Mouse (Mus musculus) adrenal gland, postnatal 14 days (tissue): ENCODE measurements around the gene Krtap31-1. TPM values are rescaled to one million over a fixed set of nuclear protein-coding genes. Genes with fewer than 3 reads are reported as not detected.
"Not testable (repeated sequence)": the region's sequence is repeated elsewhere in the genome, so short reads cannot be mapped to it uniquely, and the experiment has no call there.

Experiments used
- DNase-seq: peaks from one replicate; pipeline ENCODE4 v3.0.0; 2021; ENCODE audit warnings: mixed read lengths
- long read RNA-seq, 2 experiments: library from polyadenylated mRNA; stranded (forward); transcript quantifications; one replicate each; pipeline ENCODE4 v2.0.0; 2021
- total RNA-seq: library from RNA; stranded (reverse); gene quantifications from 2 replicates; pipeline ENCODE4 v1.2.3, GENCODE M21; 2021

Krtap31-1 gene
- total RNA-seq: not detected in 2 replicates
- long read RNA-seq, experiment 1: 0 reads
- long read RNA-seq, experiment 2: 0 reads

GRCm38 (mm10) chr11:99907620-99908019 lies at the start of gene Krtap31-1:
Krtap31-1 (plus strand) TSS chr11:99907920.
- DNase-seq: no peak

DNA sequence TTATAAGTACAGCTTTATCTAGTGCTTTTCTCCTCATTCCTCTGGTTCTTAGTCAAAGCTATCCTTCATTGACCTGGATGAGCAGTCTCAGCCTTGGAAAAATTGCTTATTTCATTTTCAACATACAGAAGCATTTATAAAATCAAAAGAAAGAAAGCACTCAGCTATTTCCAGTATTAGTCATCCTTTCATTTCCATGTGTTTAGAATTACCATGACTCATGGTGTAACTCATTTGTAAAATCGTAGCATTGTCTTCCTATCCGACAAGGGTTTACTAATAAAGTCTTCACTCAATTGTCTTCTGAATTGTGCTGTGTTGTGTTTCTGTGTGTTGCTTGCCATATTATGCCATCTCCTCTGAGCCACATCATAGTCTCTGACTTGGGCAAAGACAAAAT lies 49.0 kb upstream of the Krtap31-1 start:
- no peak for DNase-seq

DNA sequence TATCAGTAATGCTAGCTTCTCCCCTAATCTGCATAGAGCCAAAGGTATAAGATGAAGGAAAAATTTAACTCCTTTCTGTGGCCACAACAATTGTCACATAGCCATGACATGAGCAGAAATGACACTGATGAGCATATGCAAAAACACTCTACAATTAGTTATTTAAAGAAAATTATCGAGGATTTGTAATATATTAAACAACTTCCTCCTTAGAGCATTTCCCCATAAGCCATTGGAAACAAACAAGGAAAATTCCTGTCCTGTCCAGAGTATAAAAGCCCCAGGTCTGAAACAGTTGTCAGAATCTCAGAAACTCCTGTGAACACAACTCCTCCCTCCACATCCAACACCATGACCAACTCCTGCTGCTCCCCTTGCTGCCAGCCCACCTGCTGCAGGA lies 43.5 kb upstream of the Krtap31-1 start, which contains the start of gene Gm11559:
TSS of gene Gm11559 (plus strand) at position 301 of the 400 bp plus-strand sequence.
- DNase-seq: not testable (repeated sequence)

- DNase-seq: not testable (repeated sequence)
Measured at GRCm38 (mm10) chr11:99873089-99873488, 34.6 kb upstream of the Krtap31-1 start, which contains the start of gene Krtap9-1. Krtap9-1 (plus strand) TSS chr11:99873389.

DNA sequence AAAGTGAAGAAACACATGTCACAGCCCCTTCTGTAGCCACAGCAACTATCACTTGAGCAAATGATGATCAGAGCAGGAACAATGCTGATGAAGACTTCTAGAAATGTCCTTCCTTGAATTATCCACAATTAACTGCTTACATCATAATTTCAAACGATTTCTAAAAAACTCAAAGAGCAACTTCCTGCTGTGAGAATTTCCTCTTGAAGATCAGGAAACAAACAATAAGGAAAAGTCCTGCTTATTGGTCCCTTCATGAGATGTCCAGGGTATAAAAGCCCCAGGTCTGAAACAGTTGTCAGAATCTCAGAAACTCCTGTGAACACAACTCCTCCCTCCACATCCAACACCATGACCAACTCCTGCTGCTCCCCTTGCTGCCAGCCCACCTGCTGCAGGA lies 28.8 kb upstream of the Krtap31-1 start, which contains the start of gene Gm11567:
TSS of gene Gm11567 (plus strand) at position 301 of the 400 bp plus-strand sequence.
- not testable (repeated sequence) for DNase-seq

- no peak for DNase-seq
Measured at GRCm38 (mm10) chr11:99914451-99914850, 6.7 kb downstream of the Krtap31-1 start, which contains the start of gene Gm11565. Gm11565 (plus strand) TSS chr11:99914751.

GRCm38 (mm10) chr11:99935991-99936390 lies 28.3 kb downstream of the Krtap31-1 start, which contains the start of gene Krtap31-2:
Krtap31-2 (plus strand) TSS chr11:99936291.
- no peak for DNase-seq

GRCm38 (mm10) chr11:99937751-99938264 lies 30.1 kb downstream of the Krtap31-1 start:
- no peak for DNase-seq

- no peak for DNase-seq
Measured at GRCm38 (mm10) chr11:99948175-99948574, 40.5 kb downstream of the Krtap31-1 start, which contains the start of gene Krtap9-5. Krtap9-5 (plus strand) TSS chr11:99948475.

Other genes starting within 250 kb of the Krtap31-1 start
- not detected in 2 replicates for gene Gm11563, start 249.0 kb upstream of the Krtap31-1 start, total RNA-seq
- not detected in 2 replicates for gene Krtap4-6, start 242.0 kb upstream of the Krtap31-1 start, total RNA-seq
- not detected in 2 replicates for gene Gm14190, start 217.2 kb upstream of the Krtap31-1 start, total RNA-seq
- gene Gm14180, start 173.6 kb upstream of the Krtap31-1 start, total RNA-seq: not detected in 2 replicates
- gene Gm11595, start 135.0 kb upstream of the Krtap31-1 start, total RNA-seq: not detected in 2 replicates
- not detected in 2 replicates for gene Krtap4-8, start 127.2 kb upstream of the Krtap31-1 start, total RNA-seq
- gene Krtap4-9, start 122.7 kb upstream of the Krtap31-1 start, total RNA-seq: not detected in 2 replicates
- not detected in 2 replicates for gene Gm11596, start 114.5 kb upstream of the Krtap31-1 start, total RNA-seq
- gene Gm11569, start 109.0 kb upstream of the Krtap31-1 start, total RNA-seq: not detected in 2 replicates
- not detected in 2 replicates for gene Gm11554, start 103.5 kb upstream of the Krtap31-1 start, total RNA-seq
- gene Krtap4-13, start 98.0 kb upstream of the Krtap31-1 start, total RNA-seq: not detected in 2 replicates
- gene Gm11564, start 92.3 kb upstream of the Krtap31-1 start, total RNA-seq: not detected in 2 replicates
- not detected in 2 replicates for gene 2300003K06Rik, start 69.9 kb upstream of the Krtap31-1 start, total RNA-seq
- not detected in 2 replicates for gene Krtap4-16, start 56.3 kb upstream of the Krtap31-1 start, total RNA-seq
- not detected in 2 replicates for gene Gm11568, start 50.0 kb upstream of the Krtap31-1 start, total RNA-seq
- gene Gm11559, start 43.4 kb upstream of the Krtap31-1 start, total RNA-seq: not detected in 2 replicates
- gene Krtap9-1, start 34.5 kb upstream of the Krtap31-1 start, total RNA-seq: not detected in 2 replicates
- not detected in 2 replicates for gene Gm11567, start 28.7 kb upstream of the Krtap31-1 start, total RNA-seq
- gene Gm11565, start 6.8 kb downstream of the Krtap31-1 start, total RNA-seq: not detected in 2 replicates
- gene Krtap31-2, start 28.4 kb downstream of the Krtap31-1 start, total RNA-seq: not detected in 2 replicates
- gene Krtap9-5, start 40.6 kb downstream of the Krtap31-1 start, total RNA-seq: not detected in 2 replicates
- not detected in 2 replicates for gene Krtap29-1, start 71.1 kb downstream of the Krtap31-1 start, total RNA-seq
- gene Krtap16-1, start 78.7 kb downstream of the Krtap31-1 start, total RNA-seq: not detected in 2 replicates
- gene Krtap17-1, start 86.1 kb downstream of the Krtap31-1 start, total RNA-seq: not detected in 2 replicates
- not detected in 2 replicates for gene Krt33a, start 108.3 kb downstream of the Krtap31-1 start, total RNA-seq
- gene Krt33b, start 121.9 kb downstream of the Krtap31-1 start, total RNA-seq: not detected in 2 replicates
- not detected in 2 replicates for gene Krt34, start 133.6 kb downstream of the Krtap31-1 start, total RNA-seq
- not detected in 2 replicates for gene Krt31, start 142.6 kb downstream of the Krtap31-1 start, total RNA-seq
- not detected in 2 replicates for gene Krt32, start 180.3 kb downstream of the Krtap31-1 start, total RNA-seq
- gene Krt35, start 188.3 kb downstream of the Krtap31-1 start, total RNA-seq: not detected in 2 replicates
- gene Krt36, start 197.7 kb downstream of the Krtap31-1 start, total RNA-seq: 0.19 TPM in 1 of 2 replicates, not detected in the other
- not detected in 2 replicates for gene Krt13, start 213.6 kb downstream of the Krtap31-1 start, total RNA-seq
- not detected in 2 replicates for gene Krt15, start 228.0 kb downstream of the Krtap31-1 start, total RNA-seq
- 6.4 and 6.6 TPM in 2 replicates for gene Krt19, start 240.7 kb downstream of the Krtap31-1 start, total RNA-seq